Mouse (Mus musculus) Patski (cell line): ENCODE results near the gene Fads3. TPM values are rescaled to one million over a fixed set of nuclear protein-coding genes. Genes with fewer than 3 reads are reported as not detected.

Experiments used
- ATAC-seq: fragments of 100-300 bp; one replicate; pipeline ENCODE4 v1.8.0; 2021
- CTCF ChIA-PET: fragments of 350-600 bp; sonication (Branson Sonifier 250); formaldehyde crosslinking; loops from one replicate; lab custom pipeline; 2022; ENCODE audit warnings: inconsistent platforms; lab: Charles Lee
- POLR2A ChIA-PET: fragments of 350-600 bp; sonication (Branson Sonifier 250); formaldehyde crosslinking; loops from one replicate; lab custom pipeline; 2022; ENCODE audit warnings: antibody characterized with exemption, inconsistent platforms; lab: Charles Lee
- DNase-seq: peaks from one replicate; pipeline ENCODE4 v3.0.0-alpha.2; 2011; ENCODE audit warnings: low read depth, low spot score
- H3K27me3 ChIP-seq: fragments of 371-371 bp; one replicate; pipeline ENCODE4 v1.5.1; 2021
- CTCF ChIP-seq: fragments of 100-300 bp; IDR thresholded peaks from one replicate; pipeline ENCODE4 v1.5.1; 2021
- in situ Hi-C: fragments of 300-500 bp; cut with MboI; formaldehyde crosslinking; loops from 3 replicates; pipeline ENCODE4 v1.11.1; 2018; ENCODE audit warnings: low pct_unique_long_range_greater_than_20kb, mixed read lengths
- polyA plus RNA-seq: library from polyadenylated mRNA; unstranded; gene quantifications from one replicate; pipeline ENCODE4 v1.2.3, GENCODE M21; 2021

Fads3 gene
- polyA plus RNA-seq, 1 experiment from 2014 or later: 227 TPM

- no peak for ATAC-seq
- in situ Hi-C loops: no loop called here
Observed at GRCm38 (mm10) chr19:10071892-10072291, 30.5 kb downstream of the Fads3 start.

GRCm38 (mm10) chr19:10073145-10073544 is 31.8 kb downstream of the Fads3 start:
- TF ChIP-seq CTCF: no peak

More at GRCm38 (mm10) chr19:10071892-10072291, 30.5 kb downstream of the Fads3 start:
- ChIA-PET POLR2A (no interaction called here), CTCF (interaction anchor here (1.3 kb wide), 1 partner anchor 10 kb away, joined by 3 read pairs; no protein-coding TSS in a partner anchor)
- DNase-seq: no peak
- TF ChIP-seq CTCF: no peak
- H3K27me3 ChIP-seq: no peaks in the 10 kb centered on the region

GRCm38 (mm10) chr19:10078392-10078791 is 37.0 kb downstream of the Fads3 start:
- no peak for DNase-seq
- ChIA-PET POLR2A (no interaction called here), CTCF (no interaction called here)
- no peaks in the 10 kb centered on the region for H3K27me3 ChIP-seq
- no peak for ATAC-seq
- no peak for TF ChIP-seq CTCF
- in situ Hi-C loops: no loop called here

More at GRCm38 (mm10) chr19:10073145-10073544, 31.8 kb downstream of the Fads3 start:
- ATAC-seq: no peak
- in situ Hi-C loops: no loop called here
- H3K27me3 ChIP-seq: no peaks in the 10 kb centered on the region
- CTCF ChIA-PET: interaction anchor here (1.3 kb wide), 1 partner anchor 12 kb away, joined by 3 read pairs; no protein-coding TSS in a partner anchor
- DNase-seq: no peak
- POLR2A ChIA-PET: no interaction called here

GRCm38 (mm10) chr19:10080384-10080783 is 39.0 kb downstream of the Fads3 start:
- H3K27me3 ChIP-seq: no peaks in the 10 kb centered on the region
- in situ Hi-C loops: no loop called here
- DNase-seq: no peak
- TF ChIP-seq CTCF: no peak
- ATAC-seq: no peak
- ChIA-PET POLR2A (no interaction called here), CTCF (interaction anchor here (1.0 to 1.4 kb wide), 2 partner anchors 21 to 110 kb away, joined by 4 read pairs; no protein-coding TSS in a partner anchor)

- DNase-seq (no peak), ATAC-seq (no peak)
- H3K27me3 ChIP-seq: no peaks in the 10 kb centered on the region
- TF ChIP-seq CTCF: no peak
- ChIA-PET CTCF (interaction anchor here (0.9 kb wide), 1 partner anchor 13 kb away, joined by 3 read pairs; no protein-coding TSS in a partner anchor), POLR2A (no interaction called here)
- in situ Hi-C loops: no loop called here
Observed at GRCm38 (mm10) chr19:10082105-10082504, 40.7 kb downstream of the Fads3 start.

GRCm38 (mm10) chr19:10085454-10085853 is 44.1 kb downstream of the Fads3 start:
- in situ Hi-C loops: no loop called here
- no peak for TF ChIP-seq CTCF
- no peak for DNase-seq
- no peak for ATAC-seq
- CTCF ChIA-PET: interaction anchor here (1.0 kb wide), 1 partner anchor 47 kb away, joined by 3 read pairs; no protein-coding TSS in a partner anchor
- no peaks in the 10 kb centered on the region for H3K27me3 ChIP-seq
- POLR2A ChIA-PET: no interaction called here

- in situ Hi-C loops: no loop called here
- CTCF ChIA-PET: interaction anchor here (1.1 kb wide), 1 partner anchor 12 kb away, joined by 3 read pairs; no protein-coding TSS in a partner anchor
- ATAC-seq: no peak
- no peaks in the 10 kb centered on the region for H3K27me3 ChIP-seq
- no peak for TF ChIP-seq CTCF
- no peak for DNase-seq
- POLR2A ChIA-PET: interaction anchor here (0.7 kb wide), 1 partner anchor 29 kb away, joined by 4 read pairs; no protein-coding TSS in a partner anchor
Observed at GRCm38 (mm10) chr19:10086976-10087375, 45.6 kb downstream of the Fads3 start.

- ChIA-PET CTCF (interaction anchor here (1.2 kb wide), 1 partner anchor 105 kb away, joined by 4 read pairs; no protein-coding TSS in a partner anchor), POLR2A (no interaction called here)
- TF ChIP-seq CTCF: no peak
- DNase-seq (no peak), ATAC-seq (no peak)
- H3K27me3 ChIP-seq: no peaks in the 10 kb centered on the region
- in situ Hi-C loops: no loop called here
Observed at GRCm38 (mm10) chr19:10093829-10094228, 52.5 kb downstream of the Fads3 start.

GRCm38 (mm10) chr19:10094695-10095094 is 53.3 kb downstream of the Fads3 start:
- CTCF ChIA-PET: interaction anchor here (1.1 kb wide), 1 partner anchor 9 kb away, joined by 4 read pairs; no protein-coding TSS in a partner anchor
- in situ Hi-C loops: loop anchor here (5.0 kb wide), 1 partner anchor 88 kb away; the partner anchor contains the start of gene Fads1
- H3K27me3 ChIP-seq: no peaks in the 10 kb centered on the region
- ATAC-seq (no peak), DNase-seq (no peak)
- POLR2A ChIA-PET: interaction anchor here (0.5 to 0.8 kb wide), 2 partner anchors 24 to 101 kb away, joined by 3 to 6 read pairs; no protein-coding TSS in a partner anchor
- TF ChIP-seq CTCF: no peak

- ATAC-seq: no peak
- CTCF ChIA-PET: interaction anchor here (1.2 to 1.3 kb wide), 4 partner anchors 21 to 91 kb away, joined by 3 to 4 read pairs (median 3); no protein-coding TSS in a partner anchor
- H3K27me3 ChIP-seq: no peaks in the 10 kb centered on the region
- DNase-seq: no peak
- in situ Hi-C loops: loop anchor here (5.0 kb wide), 1 partner anchor 86 kb away; the partner anchor contains the start of gene Fads1
- no peak for TF ChIP-seq CTCF
- POLR2A ChIA-PET: interaction anchor here (0.6 to 0.7 kb wide), 2 partner anchors 78 to 86 kb away, joined by 3 to 5 read pairs; partner anchors contain the start of gene Fads1
Observed at GRCm38 (mm10) chr19:10096371-10096876, 55.1 kb downstream of the Fads3 start.
